In the genomic region with DNA sequence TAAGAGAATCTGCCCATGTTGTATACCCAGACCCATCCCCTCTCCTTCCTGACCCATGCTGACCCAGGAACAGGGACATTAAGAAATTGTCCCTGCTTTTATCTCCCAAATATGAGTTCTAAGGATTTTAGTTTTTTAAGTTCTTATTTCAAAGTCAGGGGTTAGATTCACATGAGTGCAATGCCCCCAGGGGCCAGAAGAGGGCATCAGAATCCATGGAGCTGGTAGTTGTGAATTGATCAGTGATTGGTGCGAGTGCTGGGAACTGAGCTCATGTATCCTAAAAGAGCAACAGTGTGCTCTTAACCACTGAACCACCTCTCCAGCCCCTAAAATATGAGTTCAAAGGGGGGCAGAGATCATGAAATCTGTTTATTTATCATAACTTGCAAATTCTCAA, we compare ENCODE assay signal across 14 mouse cellular contexts.
DNase-seq lines count a peak whose midpoint lies in the region; TF ChIP-seq lines count a peak whose summit lies in the region.
"Had no signal": no experiment of that assay in that cellular context is flagged by ENCODE, and none has a peak within 500 bp of the region (broad histone marks: within the 10 kb centered on the region; RNA-seq: fewer than 3 reads in every experiment).

No protein-coding gene starts in this region.

- no peak for TF ChIP-seq EP300 in ES-Bruce4 (IDR thresholded peaks at IDR 0.05; ENCODE audit: insufficient read depth, low read depth, low read length)

- no peak overlapping the region for H3K27ac ChIP-seq in gastrocnemius, adult 2 months
- no peak overlapping the region for H3K27ac ChIP-seq in left cerebral cortex, adult 2 months
- H3K27ac ChIP-seq in ES-Bruce4 (ENCODE audit: insufficient read depth, low read length), result no peak overlapping the region
- H3K27ac ChIP-seq: embryonic facial prominence, embryonic 15.5 days; heart, embryonic 15.5 days; hindbrain, embryonic 14.5 days had no signal

- H3K9me3 ChIP-seq in ES-Bruce4 (replicated peaks; ENCODE audit: control insufficient read depth, insufficient read depth, low read length, poor library complexity, severe bottlenecking), result peaks cover 3% of the 10 kb centered on the region; the same call in 1 of the 2 replicates
- H3K9me3 ChIP-seq: embryonic facial prominence, embryonic 15.5 days; heart, embryonic 15.5 days had no signal

- no peaks in the 10 kb centered on the region for H3K27me3 ChIP-seq in ES-Bruce4 (ENCODE audit: control insufficient read depth, insufficient read depth, low read length, poor library complexity, severe bottlenecking)
- H3K27me3 ChIP-seq: embryonic facial prominence, embryonic 15.5 days; heart, embryonic 15.5 days; megakaryocyte, embryonic 14.5 days had no signal

- DNase-seq in gastrocnemius, adult 2 months, result no peak
- no peak for DNase-seq in gastrocnemius, postnatal 4 days (ENCODE audit: low spot score in 2 of 2)
- DNase-seq in left cerebral cortex, adult 2 months (ENCODE audit: extremely low spot score in 1 of 2, low spot score in 2 of 2), result no peak
- no peak for DNase-seq in left cerebral cortex, postnatal 10 days (ENCODE audit: extremely low spot score in 1 of 2, low spot score in 2 of 2)
- DNase-seq in R1 (ENCODE audit: low read depth, low spot score), result peak; percentile 54
- DNase-seq in adrenal gland, postnatal 4 days (ENCODE audit: low spot score in 2 of 2), result no peak
- no peak for DNase-seq in ovary, postnatal 36 days (ENCODE audit: low spot score)
- DNase-seq: adrenal gland, postnatal 14 days; gastrocnemius, postnatal 14 days had no signal

- TF ChIP-seq CTCF in gastrocnemius, adult 2 months (IDR thresholded peaks at IDR 0.05), result peak; percentile 60
- TF ChIP-seq CTCF in left cerebral cortex, adult 2 months (IDR thresholded peaks at IDR 0.05), result peak; percentile 51
- peak; percentile 43 for TF ChIP-seq CTCF in ES-Bruce4 (IDR thresholded peaks at IDR 0.05; ENCODE audit: low read depth, low read length)

- no peak overlapping the region for H3K9ac ChIP-seq in ES-Bruce4 (ENCODE audit: low read depth, poor library complexity, severe bottlenecking)
- H3K9ac ChIP-seq: embryonic facial prominence, embryonic 15.5 days; heart, embryonic 15.5 days; hindbrain, embryonic 14.5 days had no signal

- H3K4me3 ChIP-seq in gastrocnemius, adult 2 months, result no peak overlapping the region
- no peak overlapping the region for H3K4me3 ChIP-seq in left cerebral cortex, adult 2 months
- H3K4me3 ChIP-seq in ES-Bruce4 (ENCODE audit: low read depth, low read length), result no peak overlapping the region
- H3K4me3 ChIP-seq: embryonic facial prominence, embryonic 15.5 days; heart, embryonic 15.5 days had no signal

- TF ChIP-seq POLR2A in ES-Bruce4 (IDR thresholded peaks at IDR 0.05; ENCODE audit: insufficient read depth, low read length), result no peak

- H3K36me3 ChIP-seq in ES-Bruce4 (ENCODE audit: control insufficient read depth, insufficient read depth, low read length, poor library complexity, severe bottlenecking), result no peaks in the 10 kb centered on the region
- H3K36me3 ChIP-seq: embryonic facial prominence, embryonic 15.5 days; heart, embryonic 15.5 days had no signal

- H3K4me1 ChIP-seq in ES-Bruce4 (ENCODE audit: control insufficient read depth, insufficient read depth, low read length), result no peaks in the 10 kb centered on the region
- H3K4me1 ChIP-seq: embryonic facial prominence, embryonic 15.5 days; heart, embryonic 15.5 days; megakaryocyte, embryonic 14.5 days had no signal

- intact Hi-C loops in gastrocnemius, adult 2 months (cut with DNase I), result loop anchor here (10.0 kb wide), 1 partner anchor 135 kb away; no protein-coding TSS in a partner anchor
- intact Hi-C loops in left cerebral cortex, adult 2 months (cut with DNase I), result loop anchor here (5.0 kb wide), 2 partner anchors 137 to 397 kb away; no protein-coding TSS in a partner anchor
- intact Hi-C loops in left cerebral cortex, postnatal 10 days (cut with DNase I), result loop anchor here (10.0 kb wide), 1 partner anchor 135 kb away; no protein-coding TSS in a partner anchor
